Mouse (Mus musculus): ENCODE measurements around the gene Vmn1r52.
"Not testable (repeated sequence)": the region's sequence is repeated elsewhere in the genome, so short reads cannot be mapped to it uniquely, and the experiment has no call there.

The Vmn1r52 gene

GRCm38 (mm10) chr6:90174508-90174907 lies at the start of gene Vmn1r52:
Gene Vmn1r52, plus strand, starts transcription at chr6:90174808.
- DNase-seq: no peak

- DNase-seq: no peak
Observed at GRCm38 (mm10) chr6:90160139-90160538, 14.5 kb upstream of the Vmn1r52 start.

GRCm38 (mm10) chr6:90202493-90202892 lies 27.9 kb downstream of the Vmn1r52 start, which contains the start of gene V1ra8:
Gene V1ra8, plus strand, starts transcription at chr6:90202793.
- DNase-seq: not testable (repeated sequence)

- no peak for DNase-seq
Observed at GRCm38 (mm10) chr6:90224338-90224737, 49.7 kb downstream of the Vmn1r52 start, which contains the start of gene Vmn1r53. Gene Vmn1r53, minus strand, starts transcription at chr6:90224438.

All from thymus, postnatal 4 days (tissue).